Mouse (Mus musculus) cerebellum, adult 11-12 months (tissue): ENCODE measurements at regions not wholly inside any gene's neighbourhood (a gene's known extent, or its start where the extent isn't known, plus 50 kb on each side); places are given as distances from the start of the nearest gene placed in this dataset.
A peak's percentile ranks its signal among the peaks of the same experiment; 100 is the strongest.

Source experiments
- DNase-seq: peaks from one replicate; pipeline ENCODE4 v3.0.0; 2022

DNA sequence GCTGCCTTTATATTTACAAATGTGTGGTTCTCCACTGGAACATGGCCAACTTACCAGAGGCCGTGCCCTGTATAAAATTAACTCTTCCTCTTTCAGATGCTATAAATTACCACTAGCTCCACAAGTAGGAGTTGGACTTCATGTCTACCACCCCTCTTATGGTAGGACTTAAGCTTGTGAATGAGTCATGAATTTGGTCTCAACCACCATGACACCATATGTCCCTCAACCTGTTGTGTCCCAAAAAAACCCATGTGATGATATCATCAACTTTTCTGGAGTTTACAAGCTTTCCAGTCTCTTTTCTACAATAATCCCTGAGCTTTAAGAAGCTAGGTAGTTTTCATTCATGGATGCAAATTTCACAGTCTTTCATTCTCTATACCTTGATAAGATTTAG lies 1951.4 kb downstream of the Pcdh7 start:
- no peak for DNase-seq

DNA sequence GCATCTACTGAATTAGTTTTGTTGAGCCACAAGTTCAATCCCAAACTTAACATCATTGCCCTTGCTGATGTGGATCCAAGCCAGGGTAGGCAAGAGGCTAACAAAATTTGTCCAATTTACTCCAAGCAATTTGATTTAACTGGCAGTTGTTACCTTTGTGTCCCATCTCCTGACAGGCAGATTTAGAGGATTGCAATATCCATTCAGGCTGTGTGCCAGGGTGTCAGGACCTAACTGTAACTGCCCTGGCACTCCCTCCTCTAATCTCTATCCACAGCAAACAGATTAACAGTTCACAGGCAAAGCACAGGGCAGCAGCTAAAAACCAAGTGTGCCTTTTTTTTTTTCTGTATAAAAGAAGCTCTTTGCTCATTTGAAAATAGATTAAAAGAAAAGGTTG lies 1982.2 kb downstream of the Pcdh7 start:
- DNase-seq = no peak

DNA sequence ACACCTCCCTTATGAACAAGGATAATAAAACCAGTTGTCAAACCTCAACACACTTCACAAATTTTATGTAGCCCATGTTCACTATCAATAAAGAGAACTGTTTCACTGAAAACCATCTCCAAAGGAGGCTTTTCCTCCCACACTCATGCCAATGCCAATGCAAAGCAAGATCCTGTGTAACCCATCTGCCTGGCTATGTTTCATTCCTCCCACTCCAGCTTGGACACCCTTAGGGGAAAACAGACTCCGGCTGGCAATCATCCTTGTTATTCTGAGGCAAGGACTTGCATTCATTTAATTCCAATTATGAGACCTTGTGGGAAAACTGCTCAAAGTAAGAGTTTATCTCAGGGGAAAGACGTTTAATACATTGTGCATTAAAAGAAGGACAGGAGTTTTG lies 1997.7 kb downstream of the Pcdh7 start:
- DNase-seq = no peak

DNA sequence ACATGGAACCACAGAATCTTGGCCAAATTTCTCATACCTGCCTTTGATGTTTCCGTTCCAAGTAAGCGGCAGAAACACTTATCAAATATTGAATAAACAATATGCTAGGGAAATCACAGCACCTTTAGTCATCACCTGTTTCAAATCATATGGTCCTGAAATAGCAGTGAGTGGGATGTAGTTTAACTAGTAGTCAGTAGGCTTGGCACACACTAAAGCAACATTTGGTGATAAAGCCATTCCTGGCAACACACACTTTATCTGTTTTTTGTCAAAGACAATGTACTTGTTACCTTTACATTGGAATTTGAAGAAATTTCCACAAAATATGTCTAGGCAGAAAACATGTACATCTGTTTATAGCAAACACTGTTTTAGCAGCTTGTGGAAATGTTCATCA lies 2038.5 kb downstream of the Pcdh7 start:
- no peak for DNase-seq

DNA sequence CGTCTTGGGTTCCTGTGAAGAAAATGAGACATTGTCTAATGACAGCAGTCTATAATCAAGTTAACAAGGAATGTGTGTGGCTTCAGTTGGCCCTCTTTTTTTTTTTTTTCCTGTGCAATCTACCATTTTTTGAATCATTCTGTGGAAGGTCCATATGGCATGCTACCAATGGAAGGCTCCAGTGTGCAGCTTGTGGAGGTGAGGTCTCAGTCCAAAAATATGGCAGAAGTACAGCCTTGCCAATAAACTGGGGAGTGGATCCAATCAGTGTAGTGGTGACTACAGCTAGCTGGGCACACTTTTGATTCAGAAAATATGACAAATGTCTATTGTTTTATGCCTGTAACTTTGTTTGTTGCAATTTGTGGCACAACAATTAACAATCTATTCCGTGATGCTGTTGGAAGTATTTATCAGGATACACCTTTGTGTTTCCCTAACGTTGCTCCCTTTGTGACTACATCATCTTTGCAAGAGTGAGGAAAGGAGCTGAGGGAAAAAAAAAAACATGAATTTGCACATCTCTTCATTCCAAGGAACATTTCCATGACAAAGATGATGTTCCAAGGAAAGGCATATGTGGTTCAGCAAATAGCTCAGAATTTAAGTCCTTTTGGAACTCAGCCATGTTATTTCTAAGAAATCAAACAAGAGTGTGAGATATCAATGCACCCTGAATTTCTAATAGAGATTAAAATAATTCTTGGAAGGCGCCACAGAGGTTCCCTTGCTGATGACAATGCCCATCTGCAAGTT lies 2039.1 kb downstream of the Pcdh7 start:
- peak; percentile 21 for DNase-seq
